Mouse (Mus musculus) stomach, embryonic 16.5 days (tissue): ENCODE data around the gene E330017A01Rik. TPM values are rescaled to one million over a fixed set of nuclear protein-coding genes. Genes with fewer than 3 reads are reported as not detected.

Source experiments
- ATAC-seq: fragments of 200-750 bp; cut with Nextera tagmentation; 2 replicates; pipeline ENCODE4 v1.8.0; 2017; ENCODE audit warnings: moderate number of reproducible peaks, moderate TSS enrichment; ENCODE audit not compliant: insufficient read depth, low FRiP score
- H3K27ac ChIP-seq: fragments of 300-500 bp; sonication (generic); 2 replicates; pipeline ENCODE4 v1.5.1; 2014; ENCODE audit warnings: low read length
- H3K27me3 ChIP-seq: fragments of 300-500 bp; sonication (generic); 2 replicates; pipeline ENCODE4 v1.6.1; 2014; ENCODE audit warnings: low read length, control low read depth, mixed read lengths; ENCODE audit not compliant: control insufficient read depth, insufficient read depth
- H3K36me3 ChIP-seq: fragments of 300-500 bp; sonication (generic); 2 replicates; pipeline ENCODE4 v1.6.1; 2014; ENCODE audit warnings: low read length; ENCODE audit not compliant: control insufficient read depth, insufficient read depth
- H3K4me1 ChIP-seq: fragments of 300-500 bp; sonication (generic); 2 replicates; pipeline ENCODE4 v1.6.1; 2014; ENCODE audit warnings: low read length, control low read depth, mixed read lengths; ENCODE audit not compliant: control insufficient read depth, insufficient read depth
- H3K4me2 ChIP-seq: fragments of 300-500 bp; sonication (generic); 2 replicates; pipeline ENCODE4 v1.6.1; 2014; ENCODE audit warnings: low read depth, low read length, mixed read lengths
- H3K4me3 ChIP-seq: fragments of 300-500 bp; sonication (generic); replicated peaks from 2 replicates; pipeline ENCODE4 v1.5.1; 2014; ENCODE audit warnings: mild to moderate bottlenecking, low read length
- H3K9ac ChIP-seq: fragments of 300-500 bp; sonication (generic); 2 replicates; pipeline ENCODE4 v1.6.1; 2014; ENCODE audit warnings: low read length
- H3K9me3 ChIP-seq: fragments of 300-500 bp; sonication (generic); replicated peaks from 2 replicates; pipeline ENCODE4 v1.6.1; 2016; ENCODE audit warnings: low read length, control low read depth; ENCODE audit not compliant: control insufficient read depth
- WGBS: fragments of 180-500 bp; shearing (Covaris S2); extraction: QIAGEN DNeasy Blood & Tissue Kit; methylation state at CpG from one replicate; pipeline ENCODE4 v1.1.7; 2014; 5-methylcytosine and 5-hydroxymethylcytosine counted together
- polyA plus RNA-seq: library from polyadenylated mRNA; unstranded; fragments of >200 nt; fragmentation: Nextera tagmentation; extraction: Ambion mirVana; gene quantifications from 2 replicates; pipeline ENCODE4 v1.2.1, GENCODE M21; 2015

The E330017A01Rik gene
- polyA plus RNA-seq, 1 experiment from 2014 or later, result not detected

DNA sequence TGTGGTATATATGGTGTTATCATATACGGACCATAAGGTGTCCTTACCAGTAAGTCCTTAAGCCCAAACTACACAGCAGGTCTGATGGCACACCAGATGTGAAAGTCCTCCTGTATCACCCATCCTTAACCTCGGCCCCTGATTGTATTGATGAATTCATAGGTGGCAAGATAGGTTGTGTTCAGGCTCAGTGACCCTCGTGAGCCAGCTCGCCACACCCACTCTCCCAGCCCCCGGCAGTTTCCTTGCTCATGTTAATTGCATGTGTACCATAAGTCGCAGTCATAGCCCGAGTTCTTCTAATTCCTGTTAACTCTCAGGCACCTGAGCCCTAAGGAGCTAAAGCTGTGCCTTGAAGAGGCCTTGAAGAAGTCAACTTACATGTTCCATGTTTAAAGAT is 37.6 kb upstream of the E330017A01Rik start:
- ATAC-seq, result no peak
- Histone ChIP-seq H3K4me2 (no peak overlapping the region), H3K9ac (no peak overlapping the region), H3K4me1 (peaks cover 4% of the 10 kb centered on the region; the same call in 1 of the 2 replicates), H3K27me3 (no peaks in the 10 kb centered on the region), H3K4me3 (no peak overlapping the region), H3K9me3 (no peaks in the 10 kb centered on the region), H3K27ac (no peak overlapping the region), H3K36me3 (peaks cover 24% of the 10 kb centered on the region; the same call in 1 of the 2 replicates)
- WGBS, result 90% methylated on average over 7 of the region's 7 CpGs

GRCm38 (mm10) chr16:58675256-58675655 is 36.7 kb upstream of the E330017A01Rik start:
- no peak overlapping the region for H3K27ac ChIP-seq
- H3K9me3 ChIP-seq, result no peaks in the 10 kb centered on the region
- peaks cover 4% of the 10 kb centered on the region; the same call in 1 of the 2 replicates for H3K4me1 ChIP-seq
- H3K4me2 ChIP-seq, result no peak overlapping the region
- WGBS, result 97% methylated on average over 13 of the region's 13 CpGs
- H3K9ac ChIP-seq, result no peak overlapping the region
- ATAC-seq, result no peak
- H3K27me3 ChIP-seq, result no peaks in the 10 kb centered on the region
- peaks cover 19% of the 10 kb centered on the region; the same call in 1 of the 2 replicates for H3K36me3 ChIP-seq
- H3K4me3 ChIP-seq, result no peak overlapping the region

GRCm38 (mm10) chr16:58673811-58674410 is 35.4 kb upstream of the E330017A01Rik start:
- Histone ChIP-seq H3K4me3 (no peak overlapping the region), H3K27ac (no peak overlapping the region), H3K36me3 (peaks cover 19% of the 10 kb centered on the region; the same call in 1 of the 2 replicates), H3K4me1 (peaks cover 11% of the 10 kb centered on the region; the same call in 1 of the 2 replicates), H3K9ac (no peak overlapping the region), H3K27me3 (no peaks in the 10 kb centered on the region), H3K9me3 (no peaks in the 10 kb centered on the region), H3K4me2 (no peak overlapping the region)
- 89% methylated on average over 15 of the region's 15 CpGs for WGBS
- no peak for ATAC-seq

DNA sequence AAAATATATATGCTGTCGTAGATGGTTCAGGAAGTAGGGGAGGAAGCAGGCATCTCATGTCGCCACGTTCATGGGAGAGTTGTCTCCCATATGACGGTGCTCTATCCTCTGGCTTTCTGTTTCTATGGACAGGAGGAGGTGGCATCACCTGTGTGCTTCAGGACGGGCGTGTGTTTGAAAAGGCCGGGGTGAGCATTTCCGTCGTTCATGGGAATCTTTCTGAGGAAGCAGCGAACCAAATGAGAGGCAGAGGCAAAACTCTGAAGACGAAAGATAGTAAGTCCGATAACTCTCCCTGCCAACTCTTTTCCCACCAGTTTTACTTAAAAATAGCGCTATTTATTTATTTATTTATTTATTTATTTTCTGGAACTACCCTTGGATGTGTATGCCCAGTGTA is 33.9 kb upstream of the E330017A01Rik start:
- peaks cover 11% of the 10 kb centered on the region; the same call in 1 of the 2 replicates for H3K4me1 ChIP-seq
- 91% methylated on average over 13 of the region's 13 CpGs for WGBS
- H3K4me3 ChIP-seq, result peak overlapping the region; percentile 17; the same call in 1 of the 2 replicates
- no peak overlapping the region for H3K4me2 ChIP-seq
- no peak overlapping the region for H3K27ac ChIP-seq
- H3K9me3 ChIP-seq, result no peaks in the 10 kb centered on the region
- no peaks in the 10 kb centered on the region for H3K27me3 ChIP-seq
- no peak overlapping the region for H3K9ac ChIP-seq
- no peak for ATAC-seq
- H3K36me3 ChIP-seq, result peaks cover 16% of the 10 kb centered on the region; the same call in 1 of the 2 replicates

DNA sequence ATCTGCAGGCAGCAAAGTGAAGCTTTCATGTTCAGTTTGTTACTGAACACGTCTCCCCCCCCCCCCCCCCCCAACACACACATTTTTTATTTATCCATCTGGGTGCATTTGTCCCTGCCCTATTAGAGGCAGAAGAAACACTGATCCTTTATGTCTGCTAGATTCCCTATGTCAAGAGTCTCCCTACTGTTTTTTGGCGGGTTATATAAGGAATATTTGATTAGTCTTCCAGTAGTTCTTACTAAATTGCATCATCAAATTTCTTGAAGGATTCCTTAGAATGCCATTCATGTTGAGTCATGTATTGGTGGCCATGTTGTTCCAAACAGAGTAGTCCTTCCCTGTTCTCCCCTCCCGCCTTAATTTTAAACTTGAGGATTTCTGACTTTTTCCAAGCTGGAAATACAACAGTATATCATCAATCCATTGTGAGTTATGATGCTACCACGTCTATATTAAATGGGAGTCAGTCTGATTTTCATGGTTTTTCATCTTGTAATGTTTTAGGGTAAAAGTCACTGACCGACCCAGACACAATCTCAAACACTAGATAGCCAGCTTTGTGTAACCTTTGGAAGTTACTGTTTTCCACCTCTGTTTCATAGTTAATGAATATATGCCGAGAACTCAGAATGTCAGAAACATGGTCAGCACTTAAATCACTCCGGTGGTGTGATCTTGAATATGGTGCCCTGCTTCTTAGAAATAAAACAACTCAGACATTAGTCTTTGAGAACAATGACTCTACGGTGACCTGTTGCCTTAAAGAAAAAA is 32.9 kb upstream of the E330017A01Rik start:
- WGBS, result 67% methylated on average over 8 of the region's 8 CpGs
- Histone ChIP-seq H3K36me3 (peaks cover 16% of the 10 kb centered on the region; the same call in 1 of the 2 replicates), H3K9ac (peak overlapping the region; percentile 95), H3K4me2 (peak overlapping the region; percentile 67), H3K4me1 (peaks cover 11% of the 10 kb centered on the region; the same call in 1 of the 2 replicates), H3K9me3 (no peaks in the 10 kb centered on the region), H3K4me3 (peak overlapping the region; percentile 94), H3K27me3 (no peaks in the 10 kb centered on the region), H3K27ac (no peak overlapping the region)
- no peak for ATAC-seq

- Histone ChIP-seq H3K4me3 (peak overlapping the region; percentile 94), H3K27me3 (no peaks in the 10 kb centered on the region), H3K9ac (peak overlapping the region; percentile 95), H3K4me2 (peak overlapping the region; percentile 67), H3K36me3 (peaks cover 16% of the 10 kb centered on the region; the same call in 1 of the 2 replicates), H3K4me1 (peaks cover 11% of the 10 kb centered on the region; the same call in 1 of the 2 replicates), H3K27ac (peak overlapping the region; percentile 90), H3K9me3 (no peaks in the 10 kb centered on the region)
- WGBS, result under 1% methylated on average over 25 of the region's 25 CpGs
- ATAC-seq, result peak; percentile 16; the same call in 1 of the 2 replicates
Measured at GRCm38 (mm10) chr16:58670643-58671042, 32.1 kb upstream of the E330017A01Rik start.

DNA sequence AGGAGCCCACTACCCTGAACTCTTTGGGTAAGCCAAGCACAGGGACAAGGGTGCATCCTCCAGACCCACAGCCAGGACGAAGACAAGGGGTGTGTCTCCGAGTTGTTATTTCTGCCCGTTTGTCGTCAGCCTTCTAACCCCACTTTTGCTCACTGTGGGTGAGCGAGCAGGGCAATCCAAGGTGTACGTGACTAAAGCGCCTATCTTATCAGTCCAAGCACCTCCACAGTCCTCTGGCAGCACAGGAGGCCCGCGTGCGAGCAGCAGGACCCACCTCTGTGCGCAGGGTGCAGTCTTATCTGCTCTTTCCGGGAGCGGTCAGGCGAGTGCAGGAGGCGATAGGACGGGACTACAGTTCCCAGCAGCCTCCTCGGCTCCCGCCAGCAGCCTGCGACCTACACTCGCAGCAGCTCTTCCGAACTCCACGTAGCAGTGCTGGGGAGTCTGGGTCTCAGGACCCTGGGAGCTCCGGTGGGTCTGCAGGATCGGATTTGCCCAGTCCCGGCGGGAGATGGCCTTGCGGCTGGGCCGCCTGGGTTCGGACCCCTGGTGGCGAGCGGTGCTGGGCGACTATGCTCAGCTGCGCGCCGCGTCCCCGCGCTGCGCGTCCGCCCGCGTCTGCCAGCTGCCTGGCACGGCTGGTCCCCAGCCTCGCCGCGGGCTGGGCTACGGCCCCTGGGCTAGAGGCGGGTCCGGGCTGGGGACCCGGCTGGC is 31.5 kb upstream of the E330017A01Rik start, which contains the start of gene Cpox:
Gene Cpox, plus strand, starts transcription at position 376 of the 714 bp plus-strand sequence.
- peaks cover 11% of the 10 kb centered on the region; the same call in 1 of the 2 replicates for H3K4me1 ChIP-seq

DNA sequence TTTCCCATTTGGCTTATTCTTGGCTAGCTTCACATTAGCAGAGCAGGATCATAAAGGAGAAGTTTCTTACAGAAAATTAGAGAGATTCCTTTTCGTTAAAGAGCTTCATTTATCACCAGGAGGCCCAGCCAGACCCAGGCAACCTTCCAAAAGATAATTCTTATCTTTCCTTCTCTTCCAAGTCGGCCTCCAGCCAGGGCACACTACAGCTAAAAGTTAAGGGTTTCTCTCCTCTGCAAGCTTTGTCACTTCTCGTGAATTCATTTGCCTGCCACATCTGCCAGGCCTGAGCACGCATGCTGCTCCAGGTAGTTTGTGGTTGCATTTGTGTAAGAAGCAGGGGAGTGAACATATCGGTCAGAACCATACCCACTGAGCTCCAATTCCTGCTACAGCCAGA is 30.7 kb upstream of the E330017A01Rik start:
- H3K4me3 ChIP-seq, result 0 out of 2 replicates have a peak overlapping the region, but pooled peaks have one; percentile 94
- 36% methylated on average over 5 of the region's 5 CpGs for WGBS
- peak overlapping the region; percentile 76 for H3K4me2 ChIP-seq
- peaks cover 11% of the 10 kb centered on the region; the same call in 1 of the 2 replicates for H3K4me1 ChIP-seq
- peak overlapping the region; percentile 90 for H3K27ac ChIP-seq
- H3K9ac ChIP-seq, result no peak overlapping the region
- peaks cover 9% of the 10 kb centered on the region; the same call in 1 of the 2 replicates for H3K36me3 ChIP-seq
- no peak for ATAC-seq
- H3K9me3 ChIP-seq, result no peaks in the 10 kb centered on the region
- no peaks in the 10 kb centered on the region for H3K27me3 ChIP-seq

More for the DNA sequence above, 31.5 kb upstream of the E330017A01Rik start, which contains the start of gene Cpox:
- peak within 1 kb of the TSS; percentile 95 for H3K9ac ChIP-seq
- peaks cover 13% of the 10 kb centered on the region; the same call in 1 of the 2 replicates for H3K36me3 ChIP-seq
- peak within 1 kb of the TSS; percentile 90 for H3K27ac ChIP-seq
- H3K4me2 ChIP-seq, result peak within 1 kb of the TSS; percentile 76
- H3K9me3 ChIP-seq, result no peaks in the 10 kb centered on the region
- WGBS, result under 1% methylated on average over 51 of the region's 51 CpGs
- peak within 1 kb of the TSS; percentile 94 for H3K4me3 ChIP-seq
- H3K27me3 ChIP-seq, result no peaks in the 10 kb centered on the region
- ATAC-seq, result peak; percentile 99
